Mouse (Mus musculus) right cerebral cortex, adult 2 months (tissue): ENCODE data around the gene Fbn1.

Source experiments
- DNase-seq, 2 experiments: peaks; one replicate each; pipeline ENCODE4 v3.0.0; 2021 to 2022; ENCODE audit warnings: low spot score in 2 of 2

Fbn1 gene

DNA sequence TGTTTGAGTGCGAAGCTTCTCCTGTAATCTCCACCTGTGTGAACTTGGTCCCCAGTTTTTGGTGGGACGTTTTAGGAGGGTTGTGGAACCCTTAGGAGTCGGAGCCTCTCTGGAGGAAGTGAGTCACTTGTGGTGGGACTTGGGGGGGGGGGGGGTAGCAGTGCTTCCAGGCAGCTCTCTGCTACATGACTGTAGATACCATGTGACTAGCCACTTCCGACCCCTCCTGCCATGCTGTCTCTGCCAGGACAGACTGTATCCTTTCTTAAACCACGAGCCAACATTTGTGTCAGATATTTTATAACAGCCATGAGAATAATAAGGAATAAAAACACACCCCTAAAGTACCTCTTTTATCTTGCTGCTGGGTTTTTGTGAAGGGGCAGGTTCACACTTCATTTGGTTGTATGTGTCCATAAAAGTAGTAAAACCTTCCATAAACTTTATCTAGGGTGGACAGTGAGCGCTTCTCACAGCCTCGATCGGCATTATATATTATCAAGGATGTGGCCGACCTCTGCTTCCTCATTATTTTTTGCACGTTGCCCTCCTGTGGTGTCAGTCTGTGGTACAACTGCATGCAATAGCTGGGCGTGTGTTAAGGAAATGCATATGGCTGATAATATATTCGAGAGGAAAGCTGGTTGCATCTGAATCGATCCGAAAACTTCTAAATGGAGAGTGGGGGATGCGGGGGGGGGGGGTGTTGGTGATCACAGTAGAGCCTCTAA lies 51.6 kb downstream of the Fbn1 start:
- DNase-seq = no peak

GRCm38 (mm10) chr2:125454781-125455180 lies 53.0 kb downstream of the Fbn1 start:
- no peak for DNase-seq

GRCm38 (mm10) chr2:125452369-125453097 lies 55.3 kb downstream of the Fbn1 start:
- no peak for DNase-seq

DNA sequence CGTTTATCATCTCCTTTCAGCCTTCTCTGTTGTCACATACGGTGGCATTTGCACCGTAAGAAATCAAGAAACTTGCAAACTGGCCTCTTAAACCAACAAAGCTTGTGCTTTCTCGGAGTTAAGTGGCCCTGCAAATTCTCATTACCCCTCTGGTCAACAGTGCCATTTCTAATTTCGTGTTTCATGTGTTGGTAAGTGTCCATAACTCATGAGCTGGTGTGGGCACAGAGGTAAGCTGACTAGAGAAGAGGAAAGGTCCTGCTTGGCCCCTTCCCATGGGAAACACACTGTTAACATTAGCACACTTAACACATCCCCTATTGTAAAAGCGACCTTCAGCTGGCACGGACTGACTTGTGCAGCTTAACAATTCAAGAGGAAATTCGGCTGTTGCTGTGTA lies 58.4 kb downstream of the Fbn1 start:
- no peak for DNase-seq

GRCm38 (mm10) chr2:125448881-125449280 lies 58.9 kb downstream of the Fbn1 start:
- DNase-seq = no peak

DNA sequence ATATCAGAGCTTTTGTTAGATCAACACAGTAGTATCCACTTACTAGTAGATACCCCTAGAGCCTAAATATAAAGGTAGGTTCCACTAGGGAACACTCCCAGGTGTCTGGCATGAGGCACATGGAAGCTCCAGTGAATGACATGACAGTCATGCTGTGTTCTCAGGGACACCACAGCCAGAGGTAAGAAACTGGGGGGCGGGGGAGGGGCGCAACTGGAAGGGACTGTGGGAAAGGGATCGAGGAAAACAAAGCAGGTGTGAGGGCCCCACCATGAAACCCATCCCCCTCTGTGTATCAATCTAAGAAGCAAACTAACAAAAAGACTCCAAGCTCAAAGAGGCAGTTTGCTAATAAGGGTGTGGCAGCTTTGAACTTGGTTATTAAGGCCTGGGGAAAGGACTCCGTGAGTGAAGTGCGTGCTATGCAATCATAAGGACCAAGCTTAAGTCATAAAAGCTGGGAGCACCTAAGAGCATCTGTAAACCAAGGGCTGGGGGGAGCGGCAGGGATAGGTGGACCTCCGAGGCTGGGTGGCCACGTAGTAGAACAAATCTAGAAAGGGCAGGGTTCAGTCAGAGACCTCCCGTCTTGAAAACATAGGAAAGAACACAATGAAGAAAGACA lies 60.4 kb downstream of the Fbn1 start:
- no peak for DNase-seq

DNA sequence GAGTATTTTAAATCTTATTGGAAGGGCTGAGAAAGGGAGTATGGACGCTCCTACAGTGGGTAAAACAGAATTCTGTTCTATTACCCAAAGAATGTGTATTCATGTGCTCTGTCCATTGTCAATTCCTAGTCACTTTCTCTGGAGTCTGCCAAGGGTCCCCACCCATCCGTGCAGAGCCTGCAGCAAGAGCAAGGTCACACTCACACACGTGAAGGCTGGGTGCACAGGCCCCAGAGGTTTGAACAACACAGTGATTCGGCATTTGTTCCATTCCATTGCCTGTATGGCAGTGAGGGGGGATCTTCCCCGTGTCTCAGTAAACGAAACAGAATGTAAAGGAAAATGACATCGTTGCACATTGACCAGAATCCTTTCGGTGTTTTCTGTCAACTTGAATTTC lies 69.4 kb downstream of the Fbn1 start:
- no peak for DNase-seq

DNA sequence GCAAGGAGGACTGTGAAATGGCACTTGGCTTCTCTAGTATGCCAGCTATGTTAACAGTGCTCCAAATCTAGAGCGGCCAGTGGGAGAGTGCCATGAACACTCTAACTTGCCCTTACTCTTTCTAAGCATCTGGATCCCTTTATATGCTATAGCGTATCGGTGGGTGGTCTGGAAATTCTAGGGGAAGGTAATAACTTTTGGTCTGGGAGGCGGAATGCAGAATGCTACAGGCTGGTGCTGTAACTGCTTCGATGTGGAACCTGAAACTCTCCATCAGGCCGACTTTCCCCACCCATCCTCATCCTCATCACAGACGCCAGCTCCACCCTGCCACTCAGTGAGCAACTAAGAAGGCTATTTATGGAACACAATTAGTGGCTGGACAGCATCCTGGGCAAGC lies 71.6 kb downstream of the Fbn1 start:
- no peak for DNase-seq

DNA sequence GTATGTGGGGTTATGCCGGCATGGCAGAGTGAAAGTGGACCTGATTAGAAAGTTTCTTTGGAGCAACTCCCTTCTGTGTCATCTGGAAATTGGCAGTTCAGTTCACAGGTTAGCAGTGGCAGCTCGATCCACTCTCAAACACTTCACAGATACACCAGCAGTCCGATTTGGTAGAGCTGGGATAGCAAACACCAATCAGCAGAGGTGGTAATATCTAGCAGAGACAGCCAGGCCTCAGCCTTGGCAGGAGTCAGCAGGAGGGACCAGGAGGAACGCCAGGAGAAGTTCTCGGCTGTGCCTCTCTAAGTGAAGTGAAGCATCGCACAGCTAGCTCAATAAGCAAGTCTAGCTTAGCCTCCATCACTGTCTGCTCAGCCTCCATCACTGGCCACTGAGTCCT lies 74.3 kb downstream of the Fbn1 start:
- DNase-seq = no peak

GRCm38 (mm10) chr2:125431491-125431890 lies 76.3 kb downstream of the Fbn1 start:
- no peak for DNase-seq

DNA sequence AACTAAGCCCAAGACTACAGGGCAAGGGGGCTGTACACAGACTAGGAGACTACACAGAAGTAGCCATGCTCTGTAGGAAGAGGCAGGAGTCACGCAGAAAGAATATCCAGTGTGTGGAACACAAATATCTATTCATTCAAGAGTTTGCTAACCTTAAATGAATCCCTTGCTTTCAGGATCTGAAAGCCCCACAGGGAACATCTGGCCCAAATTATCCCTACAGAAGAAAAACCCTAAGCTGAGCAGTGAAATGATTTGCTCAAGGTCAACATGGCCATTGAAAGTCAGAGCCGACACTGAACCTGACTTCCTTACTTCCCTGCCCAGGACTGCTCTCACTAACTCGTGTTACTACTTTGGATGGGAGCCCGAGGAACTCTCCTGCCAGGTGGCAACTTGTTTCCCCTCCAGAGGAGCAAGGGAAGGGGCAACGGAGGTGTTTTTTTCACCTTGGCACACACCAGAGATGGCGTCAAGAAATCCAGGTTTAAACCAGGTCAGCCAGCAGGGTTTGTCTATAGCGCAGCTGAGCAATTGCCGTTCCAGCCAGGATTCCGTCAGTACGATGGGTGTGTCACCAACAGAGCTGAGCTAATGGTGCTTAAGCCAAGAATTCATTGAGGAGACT lies 78.9 kb downstream of the Fbn1 start:
- no peak for DNase-seq

- no peak for DNase-seq
Measured at GRCm38 (mm10) chr2:125420604-125421003, 87.2 kb downstream of the Fbn1 start.

DNA sequence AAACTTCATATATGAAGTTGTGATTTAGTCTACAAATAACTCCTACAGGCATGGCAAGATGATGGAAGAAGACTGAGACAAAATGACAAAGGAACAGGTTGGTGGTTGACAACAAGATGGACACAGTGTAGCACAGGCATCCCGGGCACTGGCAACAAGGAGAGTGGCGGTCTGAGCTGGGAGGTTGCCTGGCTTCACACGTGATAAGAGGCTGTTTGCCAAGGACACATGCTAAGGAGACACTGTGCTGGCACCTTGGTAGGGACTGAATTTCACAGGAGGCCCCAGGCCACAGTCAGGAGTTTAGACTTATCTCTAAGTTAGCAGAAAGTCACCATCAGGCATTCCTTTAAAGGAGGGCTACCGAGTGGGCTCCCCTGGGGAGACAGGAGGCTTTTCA lies 88.1 kb downstream of the Fbn1 start:
- DNase-seq = no peak

- no peak for DNase-seq
Measured at GRCm38 (mm10) chr2:125418546-125418945, 89.2 kb downstream of the Fbn1 start.

DNA sequence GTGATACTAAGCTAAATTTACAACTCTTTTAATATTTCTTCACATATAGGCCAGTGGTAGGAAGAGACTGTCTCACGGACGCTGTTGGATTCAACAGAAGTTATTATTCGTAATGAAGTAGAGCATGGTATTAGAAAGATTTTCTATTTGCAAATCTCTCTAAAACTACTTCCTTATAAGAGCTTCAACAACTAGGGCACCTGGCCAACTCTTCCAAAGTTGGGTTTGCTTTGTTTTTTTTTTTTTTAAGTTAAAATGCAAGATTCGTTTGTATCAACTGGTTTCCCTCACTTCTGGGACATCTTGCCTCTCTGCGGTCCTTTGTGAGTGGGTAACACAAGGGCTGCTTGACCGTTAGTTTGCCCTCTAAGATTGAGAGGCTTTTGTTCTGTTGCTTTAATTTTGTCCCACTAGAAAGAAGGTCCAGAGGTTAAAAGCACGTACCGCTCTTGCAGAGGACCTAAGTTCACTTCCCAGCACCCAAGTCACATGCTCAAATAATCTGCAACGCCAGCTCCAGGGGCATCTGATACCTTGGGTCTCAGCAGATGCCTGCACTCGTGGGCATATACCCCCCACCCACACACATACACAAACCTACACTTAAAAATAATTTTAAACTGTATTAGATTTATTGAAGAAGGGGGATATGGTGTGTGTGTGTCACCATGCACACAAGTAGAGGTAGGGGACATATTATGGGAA lies 91.1 kb downstream of the Fbn1 start:
- no peak for DNase-seq

DNA sequence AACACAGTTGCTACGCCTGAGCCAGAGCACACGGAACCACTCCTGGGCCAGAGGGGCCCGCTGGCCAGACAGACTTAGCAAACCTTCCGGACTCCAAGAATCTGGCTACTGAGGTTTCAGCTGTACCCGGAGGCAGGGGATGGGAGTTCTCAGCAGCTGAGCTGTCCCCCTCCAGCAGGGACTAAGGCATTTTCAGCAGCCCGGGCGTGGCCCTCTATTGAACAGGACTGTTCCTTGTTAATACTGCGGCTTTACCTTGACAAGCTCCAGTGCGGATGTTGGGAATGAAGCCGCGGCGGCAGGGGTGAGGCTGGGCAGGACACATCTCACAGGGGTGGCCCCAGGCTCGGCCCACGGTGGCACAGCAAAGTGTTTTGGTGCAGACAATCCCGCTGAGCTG lies 95.4 kb downstream of the Fbn1 start:
- no peak for DNase-seq

GRCm38 (mm10) chr2:125411777-125412176 lies 96.0 kb downstream of the Fbn1 start:
- no peak for DNase-seq

DNA sequence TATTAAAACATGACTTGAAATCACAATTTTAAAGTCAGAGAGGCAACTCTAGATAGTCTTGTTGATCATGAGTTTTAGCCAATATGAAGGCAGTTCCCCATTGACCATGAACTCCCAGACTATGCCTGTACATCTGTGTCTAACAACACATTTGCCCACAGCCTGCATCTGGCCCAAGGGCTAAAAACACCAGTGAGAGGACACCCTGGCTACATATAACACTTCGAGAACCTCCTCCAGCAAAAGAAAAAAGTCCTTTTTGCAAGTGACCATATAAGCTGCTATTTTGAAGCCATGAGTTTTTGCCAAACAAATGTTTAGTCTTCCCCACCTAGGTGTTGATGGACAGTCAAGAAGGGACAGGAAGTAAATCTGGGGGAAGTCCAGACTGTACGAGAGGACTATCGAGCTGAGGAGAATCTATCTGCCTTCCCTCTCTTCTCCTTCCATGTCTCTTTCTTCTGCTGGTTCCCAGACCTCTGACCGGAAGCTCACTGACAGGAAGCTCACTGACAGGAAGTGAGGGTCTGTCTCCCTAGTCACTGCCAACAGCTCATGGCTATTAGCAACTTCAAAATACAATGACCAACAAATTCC lies 103.2 kb downstream of the Fbn1 start:
- DNase-seq = no peak

DNA sequence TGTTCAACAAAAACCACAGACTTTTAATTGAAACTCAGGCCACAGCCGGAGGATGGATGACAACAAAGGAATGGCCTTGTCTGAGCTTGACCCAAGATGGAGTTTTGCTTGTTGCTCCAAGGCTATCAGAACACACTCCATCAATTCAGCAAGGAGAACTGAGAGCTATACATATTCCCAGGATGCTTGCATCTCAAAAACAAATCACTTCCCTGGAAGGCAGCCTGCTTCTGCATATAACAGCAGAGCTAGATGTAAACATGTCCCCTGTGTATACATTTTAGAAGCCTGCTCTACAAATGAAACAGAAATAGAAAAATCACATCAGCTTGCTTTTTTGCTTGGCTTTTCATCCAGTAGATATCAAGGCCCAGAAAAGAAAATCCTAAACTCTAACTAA lies 105.5 kb downstream of the Fbn1 start:
- no peak for DNase-seq

DNA sequence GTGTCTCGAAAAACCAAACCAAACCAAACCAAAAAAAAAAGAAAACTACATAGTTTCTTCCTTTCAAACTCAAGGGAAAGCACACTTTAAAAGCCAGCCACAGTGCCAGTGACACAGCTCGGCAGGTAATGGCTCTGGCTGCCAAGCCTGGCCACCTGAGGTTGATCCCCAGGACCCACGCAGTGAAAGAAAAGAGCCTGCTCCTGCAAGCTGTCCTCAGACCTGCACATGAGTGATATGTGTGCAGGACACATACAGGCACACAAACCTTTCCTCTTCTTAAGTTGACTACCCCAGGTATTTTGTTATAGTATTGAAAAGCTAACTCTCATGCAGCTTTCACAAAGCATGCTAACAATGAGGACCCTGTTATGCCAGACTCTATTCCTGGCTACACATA lies 107.7 kb downstream of the Fbn1 start:
- DNase-seq = no peak

DNA sequence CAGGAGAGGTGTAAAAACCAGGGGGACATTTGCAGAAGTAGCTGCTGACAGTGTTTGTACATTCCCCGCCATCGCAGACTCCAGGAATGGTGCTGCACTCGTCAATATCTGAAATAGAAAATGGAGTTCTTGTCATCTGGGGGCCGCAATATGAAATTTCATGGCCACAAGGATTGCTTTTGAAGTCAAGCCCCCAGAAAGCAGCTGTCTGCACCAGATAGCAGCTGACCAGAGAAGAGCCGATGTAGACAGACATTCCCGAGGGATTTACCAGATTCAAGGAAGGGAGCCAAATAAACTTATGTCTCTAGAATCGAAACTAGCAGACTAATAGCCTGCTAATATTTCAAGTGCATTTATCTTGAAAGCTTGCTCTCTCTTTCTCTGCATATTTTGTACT lies 110.0 kb downstream of the Fbn1 start:
- DNase-seq = peak; percentile 23 to 29
